Mouse (Mus musculus): ENCODE data around the gene Maml2. TPM values are rescaled to one million over a fixed set of nuclear protein-coding genes. Genes with fewer than 3 reads are reported as not detected.
A peak's percentile ranks its signal among the peaks of the same experiment; 100 is the strongest.

Gene Maml2
- polyA plus RNA-seq, 1 experiment from 2014 or later: 9.8 TPM

- H3K27ac ChIP-seq (replicated peaks; ENCODE audit: low read depth, low read length): no peak overlapping the region
- no peaks in the 10 kb centered on the region for H3K9me3 ChIP-seq (ENCODE audit: control insufficient read depth, low read length)
- no peak overlapping the region for H3K4me2 ChIP-seq (ENCODE audit: low read depth, low read length)
- H3K36me3 ChIP-seq (ENCODE audit: control insufficient read depth, insufficient read depth, low read length): no peaks in the 10 kb centered on the region
- peaks cover 30% of the 10 kb centered on the region for H3K4me1 ChIP-seq (ENCODE audit: control insufficient read depth, insufficient read depth, low read length)
- H3K4me3 ChIP-seq (ENCODE audit: low read depth, low read length): no peak overlapping the region
- WGBS: 54% methylated on average over 3 of the region's 3 CpGs
- DNase-seq (ENCODE audit: low spot score) (peak; percentile 75), ATAC-seq (ENCODE audit: low read depth) (no peak)
- no peak overlapping the region for H3K9ac ChIP-seq (ENCODE audit: low read depth, low read length)
- H3K27me3 ChIP-seq (replicated peaks; ENCODE audit: control insufficient read depth, insufficient read depth, low read length): no peaks in the 10 kb centered on the region
Observed at GRCm38 (mm10) chr9:13611561-13611960, 313.8 kb downstream of the Maml2 start.

DNA sequence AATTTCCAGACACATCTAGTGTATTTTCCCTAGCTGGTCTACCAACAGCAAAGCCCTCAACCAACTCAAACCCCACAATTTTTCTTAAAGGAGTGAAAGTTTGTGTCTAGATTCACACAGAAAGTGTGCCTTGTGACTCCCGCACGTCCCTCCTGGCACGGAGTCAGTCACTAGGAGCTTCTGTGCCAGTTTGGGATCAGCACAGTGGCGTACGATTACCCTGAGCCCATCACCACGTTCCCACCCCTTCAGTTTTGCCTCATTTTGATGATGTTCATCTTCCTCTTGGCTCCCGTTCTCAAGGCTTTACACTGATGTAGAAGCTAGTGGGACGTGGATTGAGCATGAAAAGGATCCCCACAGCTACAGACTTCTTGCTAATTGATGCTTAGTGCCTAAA is 314.6 kb downstream of the Maml2 start:
- ATAC-seq (ENCODE audit: low read depth) (no peak), DNase-seq (ENCODE audit: low spot score) (no peak)
- no peaks in the 10 kb centered on the region for H3K36me3 ChIP-seq (ENCODE audit: control insufficient read depth, insufficient read depth, low read length)
- H3K4me3 ChIP-seq (ENCODE audit: low read depth, low read length): no peak overlapping the region
- no peaks in the 10 kb centered on the region for H3K9me3 ChIP-seq (ENCODE audit: control insufficient read depth, low read length)
- H3K27ac ChIP-seq (replicated peaks; ENCODE audit: low read depth, low read length): peak overlapping the region; percentile 86
- H3K9ac ChIP-seq (ENCODE audit: low read depth, low read length): no peak overlapping the region
- H3K4me1 ChIP-seq (ENCODE audit: control insufficient read depth, insufficient read depth, low read length): peaks cover 32% of the 10 kb centered on the region
- H3K27me3 ChIP-seq (replicated peaks; ENCODE audit: control insufficient read depth, insufficient read depth, low read length): no peaks in the 10 kb centered on the region
- 70% methylated on average over 8 of the region's 8 CpGs for WGBS
- no peak overlapping the region for H3K4me2 ChIP-seq (ENCODE audit: low read depth, low read length)

DNA sequence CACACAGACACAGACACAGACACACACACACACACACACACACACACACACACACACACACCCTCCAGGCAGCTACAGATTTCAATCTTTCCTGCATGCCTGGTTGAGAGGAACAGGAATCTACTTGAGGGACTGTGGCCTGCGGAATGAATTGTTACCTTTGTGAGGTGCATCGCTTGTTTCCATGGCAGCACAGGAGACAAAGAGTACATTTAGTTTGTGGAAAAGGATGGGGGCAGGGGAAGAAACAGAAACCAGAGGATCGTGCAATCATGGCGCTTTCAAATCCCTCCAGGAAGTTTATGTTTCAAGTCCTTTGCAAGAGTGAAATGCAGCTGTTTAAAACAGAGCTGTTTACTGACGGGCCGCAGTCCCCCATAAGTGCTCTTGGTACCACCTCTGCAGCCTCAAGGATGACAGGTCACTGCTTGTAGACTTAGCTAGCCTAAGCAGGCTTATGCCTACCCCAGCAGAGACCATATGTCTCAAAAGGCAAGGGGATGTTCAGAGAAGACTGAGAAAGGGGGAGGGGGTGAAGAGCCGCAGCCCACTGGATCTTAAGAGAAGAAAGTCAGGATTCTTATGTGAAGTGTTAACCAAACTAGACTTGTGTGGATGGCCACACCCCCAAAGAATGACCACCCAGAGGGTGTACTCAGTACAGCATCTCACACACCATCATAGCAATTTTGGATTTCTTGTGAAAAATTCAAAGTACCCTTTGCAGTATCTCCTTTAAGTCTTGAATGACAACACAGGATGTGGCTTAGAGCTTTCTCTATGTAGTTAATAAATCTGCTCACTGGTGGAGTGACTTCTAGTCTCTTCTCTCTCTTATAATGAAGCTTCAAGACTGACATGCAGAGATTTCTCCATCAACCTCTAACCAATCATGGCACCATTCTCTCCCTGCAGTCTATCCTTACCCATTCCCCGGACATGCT is 315.8 kb downstream of the Maml2 start:
- WGBS: 23% methylated on average over 8 of the region's 8 CpGs
- H3K4me3 ChIP-seq (ENCODE audit: low read depth, low read length): no peak overlapping the region
- no peak overlapping the region for H3K9ac ChIP-seq (ENCODE audit: low read depth, low read length)
- H3K27me3 ChIP-seq (replicated peaks; ENCODE audit: control insufficient read depth, insufficient read depth, low read length): no peaks in the 10 kb centered on the region
- H3K9me3 ChIP-seq (ENCODE audit: control insufficient read depth, low read length): no peaks in the 10 kb centered on the region
- H3K27ac ChIP-seq (replicated peaks; ENCODE audit: low read depth, low read length): peak overlapping the region; percentile 86
- H3K4me1 ChIP-seq (ENCODE audit: control insufficient read depth, insufficient read depth, low read length): peaks cover 35% of the 10 kb centered on the region
- DNase-seq (ENCODE audit: low spot score) (peak; percentile 87), ATAC-seq (ENCODE audit: low read depth) (peak; percentile 73)
- peak overlapping the region; percentile 33 for H3K4me2 ChIP-seq (ENCODE audit: low read depth, low read length)
- H3K36me3 ChIP-seq (ENCODE audit: control insufficient read depth, insufficient read depth, low read length): no peaks in the 10 kb centered on the region

- Histone ChIP-seq H3K4me2 (ENCODE audit: low read depth, low read length) (no peak overlapping the region), H3K4me1 (ENCODE audit: control insufficient read depth, insufficient read depth, low read length) (peaks cover 28% of the 10 kb centered on the region), H3K27ac (replicated peaks; ENCODE audit: low read depth, low read length) (peak overlapping the region; percentile 82), H3K27me3 (replicated peaks; ENCODE audit: control insufficient read depth, insufficient read depth, low read length) (no peaks in the 10 kb centered on the region), H3K9ac (ENCODE audit: low read depth, low read length) (no peak overlapping the region), H3K9me3 (ENCODE audit: control insufficient read depth, low read length) (no peaks in the 10 kb centered on the region), H3K36me3 (ENCODE audit: control insufficient read depth, insufficient read depth, low read length) (0 out of 2 replicates have a peak, but pooled peaks cover 8% of the 10 kb centered on the region), H3K4me3 (ENCODE audit: low read depth, low read length) (no peak overlapping the region)
- peak; percentile 75 for DNase-seq (ENCODE audit: low spot score)
- WGBS: 43% methylated on average over 5 of the region's 5 CpGs
- peak; percentile 75; the same call in 1 of the 2 replicates for ATAC-seq (ENCODE audit: low read depth)
Observed at GRCm38 (mm10) chr9:13616383-13617009, 318.7 kb downstream of the Maml2 start.

DNA sequence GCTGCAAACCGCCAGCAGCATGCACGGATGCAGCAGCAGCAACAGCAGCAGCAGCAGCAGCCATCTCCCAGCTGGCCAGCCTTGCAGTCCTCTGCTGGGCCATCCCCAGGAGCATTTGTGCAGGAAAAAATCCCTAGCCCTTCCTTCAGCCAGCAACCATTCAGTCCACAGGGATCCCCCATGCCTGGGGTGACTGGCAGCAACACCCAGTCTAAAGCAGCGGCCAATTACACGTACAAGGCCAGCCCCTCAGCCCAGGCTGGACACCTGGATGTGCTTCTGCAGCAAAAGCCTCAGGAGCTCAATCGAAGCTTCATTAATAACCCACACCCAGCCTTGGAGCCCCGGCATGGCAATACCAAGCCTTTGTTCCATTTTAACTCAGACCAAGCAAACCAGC is 323.0 kb downstream of the Maml2 start:
- Histone ChIP-seq H3K9ac (ENCODE audit: low read depth, low read length) (no peak overlapping the region), H3K4me3 (ENCODE audit: low read depth, low read length) (no peak overlapping the region), H3K4me1 (ENCODE audit: control insufficient read depth, insufficient read depth, low read length) (peaks cover 13% of the 10 kb centered on the region; the same call in 1 of the 2 replicates), H3K4me2 (ENCODE audit: low read depth, low read length) (no peak overlapping the region), H3K36me3 (ENCODE audit: control insufficient read depth, insufficient read depth, low read length) (0 out of 2 replicates have a peak, but pooled peaks cover 8% of the 10 kb centered on the region), H3K27ac (replicated peaks; ENCODE audit: low read depth, low read length) (no peak overlapping the region), H3K9me3 (ENCODE audit: control insufficient read depth, low read length) (no peaks in the 10 kb centered on the region), H3K27me3 (replicated peaks; ENCODE audit: control insufficient read depth, insufficient read depth, low read length) (no peaks in the 10 kb centered on the region)
- DNase-seq (ENCODE audit: low spot score) (no peak), ATAC-seq (ENCODE audit: low read depth) (no peak)
- WGBS: 70% methylated on average over 6 of the region's 6 CpGs

DNA sequence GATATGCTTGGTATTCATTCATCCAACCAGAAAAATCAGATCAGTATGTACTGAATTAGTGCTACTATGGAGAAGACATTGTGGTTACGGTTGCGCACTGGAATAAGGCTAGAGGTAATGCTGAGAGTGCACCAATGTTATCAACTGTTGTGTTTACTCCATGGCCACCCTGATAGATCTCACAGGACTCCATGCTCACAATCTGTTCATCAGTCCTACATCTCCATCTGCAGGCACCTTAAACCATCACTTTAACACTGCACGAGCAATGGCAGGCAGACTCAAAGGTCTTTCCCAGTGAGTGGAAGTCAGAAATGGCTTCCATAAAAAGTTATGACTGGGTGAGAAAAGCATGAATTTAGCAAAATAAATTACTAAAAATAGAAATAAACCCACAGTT is 324.2 kb downstream of the Maml2 start:
- ATAC-seq (ENCODE audit: low read depth): no peak
- Histone ChIP-seq H3K4me2 (ENCODE audit: low read depth, low read length) (no peak overlapping the region), H3K9ac (ENCODE audit: low read depth, low read length) (no peak overlapping the region), H3K4me3 (ENCODE audit: low read depth, low read length) (no peak overlapping the region), H3K27me3 (replicated peaks; ENCODE audit: control insufficient read depth, insufficient read depth, low read length) (no peaks in the 10 kb centered on the region), H3K9me3 (ENCODE audit: control insufficient read depth, low read length) (no peaks in the 10 kb centered on the region), H3K27ac (replicated peaks; ENCODE audit: low read depth, low read length) (no peak overlapping the region), H3K36me3 (ENCODE audit: control insufficient read depth, insufficient read depth, low read length) (0 out of 2 replicates have a peak, but pooled peaks cover 8% of the 10 kb centered on the region), H3K4me1 (ENCODE audit: control insufficient read depth, insufficient read depth, low read length) (0 out of 2 replicates have a peak, but pooled peaks cover 4% of the 10 kb centered on the region)
- WGBS: 91% methylated on average over 3 of the region's 3 CpGs
- DNase-seq (ENCODE audit: low spot score): no peak

GRCm38 (mm10) chr9:13622426-13622825 is 324.7 kb downstream of the Maml2 start:
- Histone ChIP-seq H3K9me3 (ENCODE audit: control insufficient read depth, low read length) (no peaks in the 10 kb centered on the region), H3K27me3 (replicated peaks; ENCODE audit: control insufficient read depth, insufficient read depth, low read length) (no peaks in the 10 kb centered on the region), H3K9ac (ENCODE audit: low read depth, low read length) (no peak overlapping the region), H3K36me3 (ENCODE audit: control insufficient read depth, insufficient read depth, low read length) (0 out of 2 replicates have a peak, but pooled peaks cover 8% of the 10 kb centered on the region), H3K27ac (replicated peaks; ENCODE audit: low read depth, low read length) (no peak overlapping the region), H3K4me1 (ENCODE audit: control insufficient read depth, insufficient read depth, low read length) (0 out of 2 replicates have a peak, but pooled peaks cover 4% of the 10 kb centered on the region), H3K4me3 (ENCODE audit: low read depth, low read length) (no peak overlapping the region), H3K4me2 (ENCODE audit: low read depth, low read length) (no peak overlapping the region)
- WGBS: 80% methylated on average over 5 of the region's 5 CpGs
- DNase-seq (ENCODE audit: low spot score) (no peak), ATAC-seq (ENCODE audit: low read depth) (no peak)

DNA sequence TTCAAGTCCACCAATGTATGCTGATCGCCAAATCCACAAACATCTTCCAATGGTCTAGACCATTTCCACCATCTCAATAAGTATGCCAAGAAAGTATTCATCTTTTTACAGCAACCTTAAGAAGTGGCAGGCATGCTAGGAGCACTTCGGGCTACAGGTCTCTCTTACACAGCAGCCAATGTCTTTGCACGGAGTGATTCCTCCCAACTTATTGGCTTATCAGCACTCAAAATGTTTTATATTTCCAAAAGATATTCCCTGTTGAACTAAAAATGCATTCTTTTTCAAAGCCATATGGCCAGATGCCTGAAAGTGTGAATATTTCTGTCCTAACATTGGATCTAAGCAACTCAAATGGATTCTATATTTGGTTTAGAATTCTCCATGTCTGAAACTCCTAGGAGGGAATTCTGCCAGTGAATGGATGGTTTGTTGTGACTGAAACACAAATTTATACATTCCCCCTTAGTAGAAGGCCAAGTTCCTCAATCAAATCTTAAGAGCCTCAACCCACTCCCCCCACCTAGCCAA is 326.2 kb downstream of the Maml2 start:
- 90% methylated on average over 3 of the region's 3 CpGs for WGBS
- H3K9ac ChIP-seq (ENCODE audit: low read depth, low read length): no peak overlapping the region
- H3K27ac ChIP-seq (replicated peaks; ENCODE audit: low read depth, low read length): no peak overlapping the region
- no peak for DNase-seq (ENCODE audit: low spot score)
- no peak overlapping the region for H3K4me3 ChIP-seq (ENCODE audit: low read depth, low read length)
- no peaks in the 10 kb centered on the region for H3K27me3 ChIP-seq (replicated peaks; ENCODE audit: control insufficient read depth, insufficient read depth, low read length)
- H3K4me1 ChIP-seq (ENCODE audit: control insufficient read depth, insufficient read depth, low read length): no peaks in the 10 kb centered on the region
- no peak overlapping the region for H3K4me2 ChIP-seq (ENCODE audit: low read depth, low read length)
- 0 out of 2 replicates have a peak, but pooled peaks cover 8% of the 10 kb centered on the region for H3K36me3 ChIP-seq (ENCODE audit: control insufficient read depth, insufficient read depth, low read length)
- no peak for ATAC-seq (ENCODE audit: low read depth)
- H3K9me3 ChIP-seq (ENCODE audit: control insufficient read depth, low read length): no peaks in the 10 kb centered on the region

All from embryonic facial prominence, embryonic 14.5 days (tissue).